Mouse (Mus musculus): ENCODE results near the gene Olfr279.

- TF ChIP-seq CTCF (IDR thresholded peaks at IDR 0.05; ENCODE audit: low read depth), result no peak
- TF ChIP-seq EP300 (IDR thresholded peaks at IDR 0.05; ENCODE audit: low read depth), result no peak
These were observed 22.6 kb upstream of the Olfr279 start, which contains the start of gene OR5BS1P for GRCm38 (mm10) chr15:98469596-98469995.

Measured in liver, postnatal 0 days (tissue).